Mouse (Mus musculus) bone marrow macrophage, adult 2 months (primary cell): ENCODE data around the gene Use1. TPM values are rescaled to one million over a fixed set of nuclear protein-coding genes. Genes with fewer than 3 reads are reported as not detected.
A peak's percentile ranks its signal among the peaks of the same experiment; 100 is the strongest.
"Not testable (repeated sequence)": the region's sequence is repeated elsewhere in the genome, so short reads cannot be mapped to it uniquely, and the experiment has no call there.

Source experiments
- H3K27ac ChIP-seq: 2 replicates; pipeline ENCODE4 v1.5.1; 2012; ENCODE audit warnings: low read depth, low read length; ENCODE audit not compliant: insufficient read depth
- H3K4me1 ChIP-seq: 2 replicates; pipeline ENCODE4 v1.6.1; 2012; ENCODE audit warnings: low read length; ENCODE audit not compliant: control insufficient read depth, insufficient read depth
- H3K4me3 ChIP-seq: 2 replicates; pipeline ENCODE4 v1.5.1; 2012; ENCODE audit warnings: mild to moderate bottlenecking, low read length, moderate library complexity; ENCODE audit not compliant: insufficient read depth
- CTCF ChIP-seq: IDR thresholded peaks from 2 replicates; pipeline ENCODE4 v1.5.1; 2012; ENCODE audit warnings: low read depth, mild to moderate bottlenecking, low read length, moderate library complexity
- POLR2A ChIP-seq: IDR thresholded peaks from 2 replicates; pipeline ENCODE4 v1.6.1; 2012; ENCODE audit warnings: mild to moderate bottlenecking, low read depth, low read length, borderline replicate concordance
- polyA plus RNA-seq: library from polyadenylated mRNA; stranded (reverse); fragments of >200 nt; gene quantifications from 2 replicates; pipeline ENCODE4 v1.2.4, GENCODE M21; 2012; ENCODE audit not compliant: missing spikeins, insufficient read depth, insufficient read length

Gene Use1
- polyA plus RNA-seq = 131 and 149 TPM in 2 replicates

DNA sequence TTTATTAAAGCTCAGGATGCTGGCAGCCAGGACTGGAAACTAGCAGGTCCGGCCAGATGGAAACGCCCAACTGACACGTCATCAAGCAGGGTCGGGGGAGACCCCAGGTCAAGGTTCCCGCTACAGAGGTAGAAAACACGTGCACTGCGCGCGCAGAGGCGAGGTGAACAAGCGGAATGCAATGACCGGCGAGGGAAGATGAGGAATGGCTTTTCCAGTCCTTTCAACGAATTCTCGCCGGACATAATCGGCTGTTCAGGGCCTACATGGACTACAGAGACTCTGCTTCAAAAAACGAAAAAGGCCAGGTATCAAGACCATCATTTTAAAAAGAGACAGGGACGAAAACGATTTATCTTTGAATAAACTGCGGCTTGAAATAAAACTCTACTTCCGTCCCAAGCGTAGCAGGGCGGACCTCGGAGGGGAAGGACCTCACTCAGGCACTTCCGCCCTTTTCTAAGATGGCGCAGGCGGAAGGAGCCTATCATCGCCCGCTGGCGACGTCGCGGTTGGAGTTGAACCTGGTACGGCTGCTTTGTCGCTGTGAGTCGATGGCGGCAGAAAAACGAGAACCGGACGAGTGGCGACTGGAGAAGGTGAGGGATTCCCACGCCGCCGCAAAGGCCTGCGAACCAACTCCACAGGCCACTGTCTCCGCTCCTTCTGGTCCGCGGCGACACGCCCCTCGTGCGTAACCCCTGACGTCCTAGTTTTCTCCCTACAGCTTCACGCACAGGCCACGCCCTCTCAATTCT is at the start of gene Use1:
TSS of gene Use1 (plus strand) at position 78 of the 758 bp plus-strand sequence.
- peak within 1 kb of the TSS; percentile 97 for H3K27ac ChIP-seq
- H3K4me3 ChIP-seq = peak within 1 kb of the TSS; percentile 82
- no peak for TF ChIP-seq POLR2A
- no peak for TF ChIP-seq CTCF
- peaks cover 29% of the 10 kb centered on the region for H3K4me1 ChIP-seq

DNA sequence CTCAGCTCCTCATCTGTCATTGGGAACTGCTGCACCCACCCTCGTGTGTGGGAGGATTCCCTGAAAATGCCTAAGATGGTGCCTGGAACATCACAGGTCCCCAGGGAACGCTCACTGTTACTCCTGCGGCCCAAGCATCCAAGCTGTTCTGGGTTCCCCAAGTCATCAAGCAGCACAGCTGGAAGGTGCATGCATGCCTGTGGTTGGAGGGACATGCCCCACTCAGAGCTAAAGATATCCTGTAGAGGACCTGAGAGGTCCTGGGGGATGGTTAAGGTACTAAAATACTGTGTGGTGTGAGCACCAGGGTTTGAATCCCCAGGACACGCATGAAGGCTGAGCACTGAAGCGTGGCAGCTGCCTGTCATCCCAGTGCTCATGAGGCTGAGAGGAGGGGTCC is 48.0 kb upstream of the Use1 start:
- not testable (repeated sequence) for H3K4me1 ChIP-seq, H3K27ac ChIP-seq, H3K4me3 ChIP-seq

DNA sequence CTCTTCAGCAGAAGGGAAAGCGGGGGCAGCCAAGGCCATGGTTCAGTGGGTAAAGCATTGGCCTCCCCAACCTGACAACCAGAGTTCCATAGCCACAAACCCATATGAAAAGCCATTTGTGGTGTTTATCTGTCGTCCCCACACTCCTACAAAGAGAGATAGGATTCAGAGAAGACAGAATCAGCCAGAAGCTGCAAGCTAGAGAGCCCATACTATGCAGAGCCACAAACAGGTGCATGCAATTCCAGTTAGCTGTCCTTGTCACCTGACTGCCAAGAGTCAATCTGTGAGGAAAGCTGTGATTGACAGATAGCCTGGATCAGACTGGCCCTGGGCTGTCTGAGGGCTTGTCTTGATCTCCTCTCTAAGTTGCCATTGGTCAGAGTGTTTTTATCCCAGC is 46.9 kb upstream of the Use1 start:
- H3K4me3 ChIP-seq, H3K4me1 ChIP-seq, H3K27ac ChIP-seq: not testable (repeated sequence)

DNA sequence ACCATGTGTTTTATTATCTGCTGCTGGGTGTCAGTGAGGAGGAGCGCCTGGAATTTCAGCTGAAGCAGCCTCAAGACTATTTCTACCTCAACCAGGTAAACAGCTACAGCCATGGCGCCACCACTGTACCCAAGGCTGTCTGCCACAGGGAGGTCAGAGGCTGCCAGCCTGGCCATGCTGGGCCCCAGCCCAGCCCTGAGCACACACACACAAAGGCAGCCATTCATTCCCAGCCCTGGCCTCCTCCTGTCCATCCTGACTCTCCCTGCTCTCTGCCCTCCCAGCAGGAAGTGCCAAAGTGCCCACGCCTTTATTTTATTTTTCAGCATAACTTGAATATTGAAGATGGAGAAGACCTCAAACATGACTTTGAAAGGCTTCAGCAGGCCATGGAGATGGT is 43.7 kb upstream of the Use1 start:
- no peaks in the 10 kb centered on the region for H3K4me1 ChIP-seq
- TF ChIP-seq POLR2A = no peak
- TF ChIP-seq CTCF = no peak
- no peak overlapping the region for H3K27ac ChIP-seq
- H3K4me3 ChIP-seq = no peak overlapping the region

DNA sequence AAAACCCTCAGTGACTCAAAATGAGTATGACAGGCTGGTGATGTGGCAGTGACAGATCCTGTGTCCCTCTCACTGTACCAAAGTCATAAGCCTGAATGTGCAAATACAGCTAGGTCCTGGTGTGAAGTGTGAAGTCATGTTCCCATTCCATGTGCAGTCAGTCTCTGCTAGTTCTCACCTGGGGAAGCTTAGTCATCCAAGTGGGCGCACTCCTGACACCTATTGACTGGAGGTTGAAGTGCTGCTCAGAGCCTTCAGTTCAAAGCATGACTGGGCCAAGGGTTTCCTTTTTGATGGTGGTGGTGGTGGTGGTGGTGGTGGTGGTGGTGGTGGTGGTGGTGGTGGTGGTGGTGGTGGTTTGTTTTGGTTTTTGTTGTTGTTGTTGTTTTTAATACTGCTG is 41.8 kb upstream of the Use1 start:
- H3K4me1 ChIP-seq = no peaks in the 10 kb centered on the region
- H3K4me3 ChIP-seq = no peak overlapping the region
- H3K27ac ChIP-seq = no peak overlapping the region
- TF ChIP-seq CTCF (no peak), POLR2A (no peak)

DNA sequence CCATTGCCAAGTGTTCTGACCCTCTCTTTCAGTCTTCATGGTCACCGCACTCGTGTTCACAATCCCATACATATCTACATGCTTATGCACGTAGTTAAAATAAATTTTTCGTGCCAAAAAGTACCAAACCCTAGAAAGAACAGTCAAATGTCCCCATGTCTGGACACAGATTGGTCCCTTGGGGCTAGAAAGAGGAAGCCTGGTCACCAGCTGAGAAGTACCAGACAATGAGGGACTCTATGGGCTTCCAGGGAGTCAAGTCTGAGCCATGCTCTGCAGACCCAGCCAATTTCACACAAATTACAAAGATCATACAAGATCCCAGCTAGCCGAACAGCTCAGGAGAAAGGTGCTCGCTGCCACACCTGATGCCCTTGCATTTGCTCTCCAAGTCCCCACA is 28.8 kb upstream of the Use1 start:
- H3K4me1 ChIP-seq, H3K27ac ChIP-seq, H3K4me3 ChIP-seq: not testable (repeated sequence)

DNA sequence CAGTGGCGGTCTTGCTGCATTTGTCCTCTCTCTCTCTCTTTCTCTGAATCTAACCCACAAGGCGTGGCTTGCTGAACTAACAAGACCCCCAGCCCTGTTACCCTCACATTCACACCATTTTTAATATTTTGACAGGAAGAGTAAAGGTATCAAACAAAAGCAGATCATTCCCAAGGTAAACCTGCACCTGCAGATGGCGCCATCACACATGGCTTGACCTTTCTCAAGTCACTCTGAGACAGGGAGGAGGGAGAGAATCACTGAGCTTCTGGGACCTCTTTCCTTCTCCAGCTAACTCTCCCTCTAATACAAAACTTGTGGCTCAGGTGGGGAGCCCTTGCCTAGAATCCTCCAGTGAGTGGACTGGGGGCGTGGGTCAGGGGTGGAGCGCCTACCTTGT is 26.0 kb upstream of the Use1 start:
- H3K4me3 ChIP-seq = no peak overlapping the region
- peaks cover 5% of the 10 kb centered on the region for H3K4me1 ChIP-seq
- TF ChIP-seq POLR2A = no peak
- peak; percentile 21; the same call in 1 of the 2 replicates for TF ChIP-seq CTCF
- H3K27ac ChIP-seq = no peak overlapping the region

DNA sequence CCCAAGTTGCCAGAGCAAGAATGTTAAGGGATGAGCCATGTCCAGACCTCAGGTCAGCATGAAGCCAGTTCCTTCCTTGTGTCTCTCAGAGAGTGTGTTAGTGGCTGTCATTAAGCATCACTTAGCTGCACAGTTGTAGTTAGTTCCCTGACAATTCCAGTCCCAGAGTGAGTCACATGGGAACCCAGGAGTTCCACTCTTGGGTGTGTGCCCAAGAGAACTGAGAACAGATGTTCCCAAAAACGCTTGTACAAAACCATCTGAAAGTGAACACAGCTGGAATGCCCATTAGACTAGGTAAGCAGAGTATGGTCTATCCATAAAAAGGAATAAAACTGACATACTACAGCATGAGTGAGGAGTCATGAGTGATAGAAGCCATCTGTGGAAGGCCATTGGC is 20.1 kb upstream of the Use1 start:
- H3K4me1 ChIP-seq = peaks cover 15% of the 10 kb centered on the region
- H3K27ac ChIP-seq = peak overlapping the region; percentile 52
- H3K4me3 ChIP-seq = no peak overlapping the region
- TF ChIP-seq CTCF (no peak), POLR2A (no peak)

DNA sequence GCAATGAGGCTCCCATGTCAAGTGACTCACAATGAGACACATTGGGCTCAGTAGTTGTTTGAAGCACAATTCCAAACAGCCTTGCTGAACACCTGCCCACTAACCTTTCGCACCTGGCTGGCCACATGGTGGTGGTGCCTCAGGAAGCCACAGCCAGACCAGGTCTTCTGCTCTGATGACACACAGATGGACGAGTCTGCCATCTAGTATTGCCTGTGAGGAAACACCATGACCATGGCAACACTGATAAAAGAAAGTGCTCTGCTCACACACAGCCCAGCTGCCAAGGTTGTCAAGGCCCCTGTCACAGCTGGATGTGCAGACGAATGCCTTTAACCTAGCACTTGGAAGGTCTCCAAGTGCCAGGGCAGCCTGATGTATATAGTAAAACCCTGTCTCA is 15.5 kb upstream of the Use1 start:
- Histone ChIP-seq H3K27ac (no peak overlapping the region), H3K4me1 (peaks cover 5% of the 10 kb centered on the region), H3K4me3 (no peak overlapping the region)
- TF ChIP-seq CTCF (no peak), POLR2A (no peak)

DNA sequence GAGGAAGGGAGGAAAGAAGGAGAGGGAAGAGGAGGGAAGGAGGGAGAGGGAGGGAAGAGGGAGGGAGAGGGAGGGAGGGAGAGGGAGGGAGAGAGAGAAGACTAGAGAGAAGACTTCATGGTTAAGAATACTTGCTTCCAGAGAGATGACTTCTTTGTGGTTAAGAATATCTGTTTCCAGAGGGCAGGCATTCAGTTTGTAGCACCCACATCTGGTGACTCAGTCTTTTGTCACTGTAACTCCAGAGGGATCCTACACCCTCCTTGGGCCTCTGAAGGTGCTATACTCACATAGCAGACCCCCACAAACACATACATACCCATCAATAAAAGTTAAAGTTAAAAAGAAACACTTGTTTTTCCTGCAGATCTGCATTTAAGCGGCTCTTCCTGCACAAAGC is 15.1 kb upstream of the Use1 start:
- TF ChIP-seq CTCF (no peak), POLR2A (no peak)

DNA sequence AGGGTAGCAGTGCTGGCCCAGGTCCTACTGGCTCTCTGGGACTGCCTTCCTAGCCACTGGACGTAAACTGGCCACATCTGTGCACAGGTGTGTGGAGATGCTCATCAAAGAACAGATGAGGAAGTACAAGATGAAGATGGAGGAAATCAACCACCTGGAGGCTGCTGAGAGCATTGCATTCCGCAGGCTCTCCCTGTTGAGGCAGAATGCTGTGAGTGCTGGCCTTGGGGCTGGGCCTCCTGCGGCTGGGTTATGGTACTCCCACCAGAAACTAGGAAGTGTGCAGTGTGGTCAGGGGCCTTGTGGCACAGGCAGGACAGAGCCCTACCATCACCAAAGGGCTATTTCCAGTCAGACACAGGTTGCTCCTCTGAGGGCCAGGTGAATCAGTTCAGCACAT is 8.6 kb upstream of the Use1 start:
- no peaks in the 10 kb centered on the region for H3K4me1 ChIP-seq
- no peak overlapping the region for H3K27ac ChIP-seq
- TF ChIP-seq POLR2A (no peak), CTCF (no peak)

More for the DNA sequence above, 15.1 kb upstream of the Use1 start:
- peaks cover 1% of the 10 kb centered on the region for H3K4me1 ChIP-seq
- H3K27ac ChIP-seq = no peak overlapping the region
- H3K4me3 ChIP-seq = no peak overlapping the region

More for the DNA sequence above, 8.6 kb upstream of the Use1 start:
- no peak overlapping the region for H3K4me3 ChIP-seq
